Mouse (Mus musculus) kidney, adult 2 months (tissue): ENCODE measurements at regions not wholly inside any gene's neighbourhood (a gene's known extent, or its start where the extent isn't known, plus 50 kb on each side); places are given as distances from the start of the nearest gene placed in this dataset.

Experiments used
- CTCF ChIP-seq: fragments of 200-500 bp; conservative IDR thresholded peaks from 2 replicates; pipeline ENCODE4 v1.5.1; 2011; ENCODE audit warnings: low read depth, mild to moderate bottlenecking, control low read depth, low read length, moderate library complexity, mixed read lengths; ENCODE audit not compliant: insufficient read depth, insufficient read length
- POLR2A ChIP-seq: fragments of 200-500 bp; IDR thresholded peaks from one replicate; pipeline ENCODE4 v1.6.1; 2011; ENCODE audit warnings: low read depth, low read length, control low read depth

- TF ChIP-seq CTCF (no peak), POLR2A (no peak)
Observed at GRCm38 (mm10) chr1:71990936-71991335, 221.2 kb downstream of the Mreg start.
